Mouse (Mus musculus) forebrain, embryonic 16.5 days (tissue): ENCODE results near the gene Camta1. TPM values are rescaled to one million over a fixed set of nuclear protein-coding genes. Genes with fewer than 3 reads are reported as not detected.

ENCODE experiments used
- ATAC-seq: fragments of 200-750 bp; cut with Nextera tagmentation; 2 replicates; pipeline ENCODE4 v1.8.0; 2017; ENCODE audit warnings: mild to moderate bottlenecking, moderate library complexity
- H3K27ac ChIP-seq: fragments of 300-500 bp; sonication (generic); 2 replicates; pipeline ENCODE4 v1.5.1; 2014; ENCODE audit warnings: low read length, control low read depth
- H3K27me3 ChIP-seq: fragments of 300-500 bp; sonication (generic); replicated peaks from 2 replicates; pipeline ENCODE4 v1.6.1; 2014; ENCODE audit warnings: low read length; ENCODE audit not compliant: control insufficient read depth, insufficient read depth
- H3K36me3 ChIP-seq: fragments of 300-500 bp; sonication (generic); 2 replicates; pipeline ENCODE4 v1.6.1; 2014; ENCODE audit not compliant: control insufficient read depth, insufficient read depth
- H3K4me1 ChIP-seq: fragments of 300-500 bp; sonication (generic); replicated peaks from 2 replicates; pipeline ENCODE4 v1.6.1; 2014; ENCODE audit warnings: low read length; ENCODE audit not compliant: control insufficient read depth, insufficient read depth
- H3K4me2 ChIP-seq: fragments of 300-500 bp; sonication (generic); 2 replicates; pipeline ENCODE4 v1.6.1; 2014; ENCODE audit warnings: mild to moderate bottlenecking, low read length, control low read depth
- H3K4me3 ChIP-seq: fragments of 300-500 bp; sonication (generic); replicated peaks from 2 replicates; pipeline ENCODE4 v1.5.1; 2014; ENCODE audit warnings: mild to moderate bottlenecking, low read length, control low read depth
- H3K9ac ChIP-seq: fragments of 300-500 bp; sonication (generic); replicated peaks from 2 replicates; pipeline ENCODE4 v1.6.1; 2014; ENCODE audit warnings: low read depth, low read length, control low read depth
- H3K9me3 ChIP-seq: fragments of 300-500 bp; sonication (generic); 2 replicates; pipeline ENCODE4 v1.6.1; 2016; ENCODE audit warnings: low read length; ENCODE audit not compliant: control insufficient read depth
- WGBS: fragments of 180-500 bp; shearing (Covaris S2); extraction: QIAGEN DNeasy Blood & Tissue Kit; methylation state at CpG from one replicate; pipeline ENCODE4 v1.1.7; 2014; 5-methylcytosine and 5-hydroxymethylcytosine counted together
- polyA plus RNA-seq: library from polyadenylated mRNA; unstranded; fragments of >200 nt; fragmentation: Nextera tagmentation; extraction: Ambion mirVana; gene quantifications from 2 replicates; pipeline ENCODE4 v1.2.1, GENCODE M21; 2015

The Camta1 gene
- polyA plus RNA-seq, 1 experiment from 2014 or later, result 123 TPM

DNA sequence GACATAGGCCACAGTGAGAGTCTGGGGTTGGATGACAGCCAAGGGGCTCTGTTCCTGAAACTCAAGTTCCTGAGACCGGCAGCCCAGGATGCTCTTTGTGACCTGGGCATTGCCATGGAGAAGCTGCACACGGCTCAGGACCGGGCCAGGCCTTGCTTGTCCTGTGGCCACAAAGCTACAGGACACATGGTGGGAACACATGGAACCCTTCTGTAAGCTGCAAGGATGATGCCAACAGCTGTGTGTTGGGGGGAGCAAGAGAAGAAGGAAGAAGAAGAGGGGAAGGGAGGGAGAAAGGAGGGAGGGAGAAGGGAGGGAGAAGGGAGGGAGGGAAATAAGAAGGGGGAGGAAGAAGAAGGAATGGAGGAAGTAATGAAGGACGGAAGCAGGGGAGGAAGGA is 645.8 kb downstream of the Camta1 start:
- Histone ChIP-seq H3K9me3 (no peaks in the 10 kb centered on the region), H3K27ac (no peak overlapping the region), H3K27me3 (no peaks in the 10 kb centered on the region), H3K9ac (no peak overlapping the region), H3K36me3 (no peaks in the 10 kb centered on the region), H3K4me2 (no peak overlapping the region), H3K4me1 (peaks cover 8% of the 10 kb centered on the region), H3K4me3 (no peak overlapping the region)
- ATAC-seq, result no peak
- WGBS, result 54% methylated on average over 4 of the region's 4 CpGs

DNA sequence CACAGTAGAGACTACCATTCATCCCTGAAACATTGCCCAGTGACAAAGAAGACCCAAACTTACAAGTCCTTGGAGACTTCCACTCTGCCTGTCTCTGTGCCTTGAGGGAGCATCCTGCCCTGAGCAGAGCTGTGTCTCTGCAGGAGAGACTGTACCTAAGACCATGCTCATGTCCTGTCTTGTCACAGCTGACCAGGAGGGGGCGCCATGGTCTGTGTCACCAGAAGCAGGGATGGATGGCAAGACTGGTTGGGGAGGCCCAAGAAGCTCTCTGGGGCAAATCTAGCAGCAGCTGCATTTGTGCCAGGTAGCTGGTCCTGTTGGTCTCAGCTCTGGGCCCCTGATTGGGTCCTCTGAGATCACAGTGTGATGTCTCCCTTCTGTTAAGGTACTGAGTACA is 646.5 kb downstream of the Camta1 start:
- no peaks in the 10 kb centered on the region for H3K9me3 ChIP-seq
- WGBS, result 40% methylated on average over 1 of the region's 1 CpGs
- ATAC-seq, result no peak
- no peak overlapping the region for H3K4me2 ChIP-seq
- H3K27ac ChIP-seq, result no peak overlapping the region
- H3K27me3 ChIP-seq, result no peaks in the 10 kb centered on the region
- H3K4me1 ChIP-seq, result peaks cover 8% of the 10 kb centered on the region
- no peak overlapping the region for H3K9ac ChIP-seq
- H3K36me3 ChIP-seq, result no peaks in the 10 kb centered on the region
- H3K4me3 ChIP-seq, result no peak overlapping the region

DNA sequence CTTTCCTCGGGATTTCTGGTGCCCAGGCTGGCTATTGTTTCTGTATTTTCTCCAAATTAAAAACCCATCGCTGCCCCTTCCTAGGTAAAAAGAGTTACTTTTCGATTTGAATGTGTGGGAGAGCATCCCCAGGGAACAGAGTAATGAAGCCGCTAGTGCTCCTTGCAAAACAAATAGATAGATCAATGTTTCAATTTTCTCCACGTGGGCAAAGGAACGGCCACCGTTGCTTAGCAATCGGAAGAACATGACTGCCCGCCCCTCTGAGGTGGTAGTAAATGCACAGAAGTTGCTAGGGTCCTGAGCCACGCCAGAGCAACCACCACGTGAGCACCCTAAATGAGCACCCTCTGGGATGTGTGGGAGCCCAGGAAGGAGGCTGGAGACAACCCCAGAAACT is 648.2 kb downstream of the Camta1 start:
- H3K27ac ChIP-seq, result no peak overlapping the region
- no peaks in the 10 kb centered on the region for H3K27me3 ChIP-seq
- H3K9ac ChIP-seq, result no peak overlapping the region
- no peak overlapping the region for H3K4me3 ChIP-seq
- ATAC-seq, result no peak
- no peak overlapping the region for H3K4me2 ChIP-seq
- H3K36me3 ChIP-seq, result no peaks in the 10 kb centered on the region
- no peaks in the 10 kb centered on the region for H3K9me3 ChIP-seq
- 62% methylated on average over 11 of the region's 11 CpGs for WGBS
- peaks cover 8% of the 10 kb centered on the region for H3K4me1 ChIP-seq

DNA sequence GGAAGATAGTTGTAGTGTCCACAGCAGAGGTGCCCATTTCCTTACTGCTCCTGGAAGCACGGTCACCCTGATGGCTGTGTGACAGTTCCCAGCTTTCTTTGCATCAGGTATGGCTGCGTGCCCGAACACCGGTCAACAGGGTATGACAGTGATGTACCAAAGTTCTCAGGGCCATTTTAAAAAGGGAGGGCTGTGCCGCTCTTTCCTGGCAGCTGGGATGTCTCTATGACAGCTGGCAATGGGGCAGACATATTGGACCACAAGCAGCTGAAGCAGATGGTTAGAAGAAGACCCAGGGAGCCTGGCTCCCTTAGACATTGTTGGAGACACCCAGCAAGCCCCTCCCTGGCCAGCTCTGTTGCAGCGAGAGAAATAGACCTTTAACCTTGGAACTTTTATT is 649.7 kb downstream of the Camta1 start:
- WGBS, result 88% methylated on average over 6 of the region's 6 CpGs
- H3K4me2 ChIP-seq, result no peak overlapping the region
- no peak overlapping the region for H3K27ac ChIP-seq

DNA sequence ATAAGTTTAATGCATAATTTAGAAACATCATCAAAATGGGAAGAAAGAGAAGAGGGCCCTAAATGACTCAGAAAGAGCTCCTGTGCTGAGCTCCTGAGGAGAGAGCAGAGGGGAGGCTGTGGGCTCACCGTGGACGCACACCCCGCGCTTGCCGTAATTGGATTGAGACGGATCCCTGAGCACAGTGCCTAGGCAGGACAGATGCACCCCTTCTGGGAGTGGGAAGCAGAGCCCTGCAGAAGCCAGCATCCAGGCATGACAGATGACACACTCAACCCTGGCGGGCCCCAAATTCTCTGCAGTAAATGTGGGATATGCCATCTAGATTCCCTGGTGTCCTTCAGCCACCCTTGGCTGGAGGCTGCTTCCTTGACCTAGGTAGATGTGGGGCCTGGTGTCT is 654.1 kb downstream of the Camta1 start:
- Histone ChIP-seq H3K4me1 (0 out of 2 replicates have a peak, but pooled peaks cover 4% of the 10 kb centered on the region), H3K27me3 (no peaks in the 10 kb centered on the region), H3K4me3 (no peak overlapping the region), H3K9ac (no peak overlapping the region), H3K27ac (no peak overlapping the region), H3K9me3 (no peaks in the 10 kb centered on the region), H3K36me3 (no peaks in the 10 kb centered on the region), H3K4me2 (no peak overlapping the region)
- WGBS, result 74% methylated on average over 7 of the region's 7 CpGs
- ATAC-seq, result no peak

More for the DNA sequence above, 649.7 kb downstream of the Camta1 start:
- no peak for ATAC-seq
- Histone ChIP-seq H3K9ac (no peak overlapping the region), H3K4me1 (peaks cover 8% of the 10 kb centered on the region), H3K36me3 (no peaks in the 10 kb centered on the region), H3K9me3 (no peaks in the 10 kb centered on the region), H3K27me3 (no peaks in the 10 kb centered on the region), H3K4me3 (no peak overlapping the region)

DNA sequence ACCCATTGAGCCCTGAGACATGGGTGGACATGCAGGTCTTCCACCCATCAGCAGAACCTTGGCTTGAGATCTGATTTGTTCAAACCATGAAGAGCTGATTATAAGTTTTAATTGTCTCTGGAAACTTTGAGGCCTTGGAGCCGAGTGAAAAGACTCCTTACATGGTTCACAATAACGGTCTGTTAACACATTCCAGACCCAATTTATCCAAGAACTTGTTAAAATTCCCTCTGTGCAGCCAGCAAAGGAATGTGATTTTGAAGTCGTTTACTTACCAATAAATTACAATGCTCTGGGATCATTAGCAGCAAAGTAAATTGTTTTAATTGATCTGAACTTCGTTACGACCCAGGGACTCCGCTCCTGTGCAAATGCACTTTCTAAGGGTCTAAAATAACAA is 658.8 kb downstream of the Camta1 start:
- ATAC-seq, result no peak; the same call in 1 of the 2 replicates
- no peaks in the 10 kb centered on the region for H3K9me3 ChIP-seq

DNA sequence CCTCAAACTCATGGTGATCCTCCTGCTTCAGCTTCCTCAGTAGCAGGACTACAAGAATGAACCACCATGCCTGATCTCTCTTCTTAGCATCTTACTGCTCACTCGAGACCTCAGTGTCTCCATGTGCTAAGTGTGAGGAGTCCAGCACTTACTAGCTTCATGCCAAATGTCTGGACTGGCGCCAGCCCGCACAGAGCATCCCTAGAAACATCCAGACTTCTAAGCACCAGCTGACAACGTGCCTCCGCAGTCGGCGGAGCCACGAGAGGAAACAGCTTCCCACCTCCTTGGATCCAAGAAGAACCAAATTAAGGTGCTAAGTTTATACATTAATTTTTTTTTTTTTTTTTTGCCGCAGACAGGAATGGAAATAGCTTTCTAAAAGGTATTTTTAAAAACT is 661.4 kb downstream of the Camta1 start:
- Histone ChIP-seq H3K27ac (no peak overlapping the region), H3K9me3 (no peaks in the 10 kb centered on the region), H3K4me1 (peaks cover 12% of the 10 kb centered on the region), H3K4me2 (no peak overlapping the region), H3K4me3 (no peak overlapping the region), H3K9ac (no peak overlapping the region), H3K27me3 (no peaks in the 10 kb centered on the region), H3K36me3 (no peaks in the 10 kb centered on the region)
- 66% methylated on average over 9 of the region's 9 CpGs for WGBS
- no peak for ATAC-seq

More for the DNA sequence above, 658.8 kb downstream of the Camta1 start:
- Histone ChIP-seq H3K4me2 (no peak overlapping the region), H3K36me3 (no peaks in the 10 kb centered on the region), H3K27me3 (no peaks in the 10 kb centered on the region), H3K9ac (no peak overlapping the region), H3K4me3 (no peak overlapping the region), H3K4me1 (peaks cover 12% of the 10 kb centered on the region), H3K27ac (no peak overlapping the region)
- 11% methylated on average over 6 of the region's 6 CpGs for WGBS

DNA sequence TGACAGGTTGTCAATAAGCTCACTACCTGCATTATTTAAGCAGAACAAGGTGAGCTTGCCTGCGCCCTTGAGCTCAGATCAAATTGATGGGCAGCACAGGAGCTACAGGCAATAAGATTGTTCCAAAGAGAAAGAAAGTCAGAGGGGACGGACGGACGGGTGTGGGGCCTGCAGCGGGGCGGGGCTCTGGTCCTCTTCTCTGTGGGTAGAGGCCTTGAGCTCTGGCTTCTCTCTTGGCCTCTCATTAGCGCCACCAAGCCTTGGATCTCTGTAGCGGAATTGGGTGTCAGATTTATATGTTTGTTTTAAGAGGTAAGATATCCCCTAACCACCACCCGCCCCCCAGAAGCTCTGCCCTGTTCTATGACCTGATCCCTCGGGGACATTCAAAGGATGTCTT is 666.5 kb downstream of the Camta1 start:
- H3K4me3 ChIP-seq, result no peak overlapping the region
- H3K36me3 ChIP-seq, result no peaks in the 10 kb centered on the region
- H3K4me2 ChIP-seq, result no peak overlapping the region
- H3K27ac ChIP-seq, result no peak overlapping the region
- peaks cover 12% of the 10 kb centered on the region for H3K4me1 ChIP-seq
- H3K9ac ChIP-seq, result no peak overlapping the region
- WGBS, result 51% methylated on average over 10 of the region's 10 CpGs
- no peaks in the 10 kb centered on the region for H3K9me3 ChIP-seq
- H3K27me3 ChIP-seq, result 0 out of 2 replicates have a peak, but pooled peaks cover 2% of the 10 kb centered on the region
- ATAC-seq, result no peak

DNA sequence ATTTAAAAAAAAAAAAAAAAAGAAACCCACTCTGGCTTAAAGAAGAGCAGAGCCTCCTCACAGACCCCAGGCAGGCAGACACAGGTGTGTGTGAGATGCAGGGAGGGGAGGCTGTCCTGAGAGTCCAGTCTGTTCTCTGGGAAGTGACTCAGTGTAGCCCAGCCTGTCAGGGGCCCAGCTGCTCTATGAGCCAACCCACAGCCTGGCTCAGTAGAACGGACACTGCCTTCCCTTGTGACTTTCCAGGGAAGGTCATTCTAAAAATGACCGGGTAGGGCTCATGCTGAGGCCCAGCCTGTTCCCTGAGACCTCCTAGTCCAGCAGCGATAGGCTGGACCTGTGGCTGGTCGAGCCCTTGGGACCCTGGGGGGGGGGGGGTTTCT is 667.0 kb downstream of the Camta1 start:
- Histone ChIP-seq H3K9me3 (no peaks in the 10 kb centered on the region), H3K4me2 (no peak overlapping the region), H3K36me3 (no peaks in the 10 kb centered on the region), H3K4me1 (peaks cover 12% of the 10 kb centered on the region), H3K27ac (no peak overlapping the region), H3K9ac (no peak overlapping the region), H3K4me3 (no peak overlapping the region), H3K27me3 (0 out of 2 replicates have a peak, but pooled peaks cover 2% of the 10 kb centered on the region)
- no peak for ATAC-seq
- WGBS, result 46% methylated on average over 4 of the region's 4 CpGs
